In the genomic region with DNA sequence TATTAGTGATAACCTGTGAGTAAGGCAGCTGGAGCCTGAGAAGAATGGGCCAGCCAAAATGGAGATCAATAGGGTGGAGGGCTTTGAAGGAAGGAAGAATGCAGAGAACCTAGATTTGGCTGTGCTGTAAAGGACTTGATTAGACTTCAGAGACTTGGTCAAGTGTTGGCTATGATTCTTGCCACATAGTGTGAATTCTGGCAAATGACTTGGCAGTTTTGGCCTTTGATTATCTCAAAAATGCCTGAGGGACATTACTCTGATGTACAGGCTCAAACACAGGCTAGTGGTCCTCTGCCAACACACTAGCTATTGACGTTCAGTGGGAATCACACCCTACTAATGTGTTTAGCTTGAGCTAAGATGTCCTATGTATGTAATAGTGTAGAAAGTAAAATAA, we compare ENCODE assay signal across 16 mouse cellular contexts.
"Had no signal": no experiment of that assay in that cellular context is flagged by ENCODE, and none has a peak within 500 bp of the region (broad histone marks: within the 10 kb centered on the region; RNA-seq: fewer than 3 reads in every experiment).

No protein-coding gene starts in this region.

- H3K9me3 ChIP-seq: kidney, embryonic 15.5 days; megakaryocyte, embryonic 14.5 days; midbrain, embryonic 10.5 days; midbrain, embryonic 13.5 days; neural tube, embryonic 13.5 days had no signal

- H3K36me3 ChIP-seq: kidney, embryonic 15.5 days; midbrain, embryonic 10.5 days; midbrain, embryonic 13.5 days; neural tube, embryonic 13.5 days had no signal

- DNase-seq: kidney, postnatal 10 days; kidney, postnatal 36 days; layer of hippocampus, postnatal 36 days; liver, postnatal 0 days; lung, postnatal 36 days; thymus, adult 18-20 months; thymus, postnatal 36 days had no signal

- ATAC-seq: liver, postnatal 0 days; midbrain, embryonic 13.5 days; midbrain, embryonic 16.5 days had no signal

- H3K4me3 ChIP-seq: kidney, embryonic 15.5 days; left cerebral cortex, adult 2 months; megakaryocyte, embryonic 14.5 days; midbrain, embryonic 10.5 days; midbrain, embryonic 13.5 days; myocyte; neural tube, embryonic 13.5 days had no signal

- H3K4me1 ChIP-seq: kidney, embryonic 15.5 days; megakaryocyte, embryonic 14.5 days; midbrain, embryonic 10.5 days; midbrain, embryonic 13.5 days; neural tube, embryonic 13.5 days had no signal

- H3K27me3 ChIP-seq: kidney, embryonic 15.5 days; megakaryocyte, embryonic 14.5 days; midbrain, embryonic 13.5 days; neural tube, embryonic 13.5 days had no signal

- H3K4me2 ChIP-seq: kidney, embryonic 15.5 days; midbrain, embryonic 13.5 days; neural tube, embryonic 13.5 days had no signal

- H3K9ac ChIP-seq: kidney, embryonic 15.5 days; liver, embryonic 14.5 days; liver, postnatal 0 days; midbrain, embryonic 13.5 days; neural tube, embryonic 13.5 days had no signal

- H3K27ac ChIP-seq: kidney, embryonic 15.5 days; left cerebral cortex, adult 2 months; liver, embryonic 14.5 days; midbrain, embryonic 10.5 days; midbrain, embryonic 13.5 days; neural tube, embryonic 13.5 days had no signal
